Mouse (Mus musculus) forebrain, embryonic 13.5 days (tissue): ENCODE results near the gene Tnr. TPM values are rescaled to one million over a fixed set of nuclear protein-coding genes. Genes with fewer than 3 reads are reported as not detected.

Source experiments
- ATAC-seq: fragments of 200-750 bp; cut with Nextera tagmentation; 2 replicates; pipeline ENCODE4 v1.8.0; 2017
- H3K27ac ChIP-seq: fragments of 300-500 bp; sonication (generic); 2 replicates; pipeline ENCODE4 v1.5.1; 2015; ENCODE audit warnings: inconsistent platforms, mild to moderate bottlenecking, moderate library complexity
- H3K27me3 ChIP-seq: fragments of 300-500 bp; sonication (generic); 2 replicates; pipeline ENCODE4 v1.6.1; 2015; ENCODE audit warnings: mild to moderate bottlenecking, inconsistent platforms
- H3K36me3 ChIP-seq: fragments of 300-500 bp; sonication (generic); 2 replicates; pipeline ENCODE4 v1.6.1; 2015; ENCODE audit warnings: mild to moderate bottlenecking, inconsistent platforms; ENCODE audit not compliant: poor library complexity, severe bottlenecking
- H3K4me1 ChIP-seq: fragments of 300-500 bp; sonication (generic); 2 replicates; pipeline ENCODE4 v1.6.1; 2015; ENCODE audit warnings: inconsistent platforms
- H3K4me2 ChIP-seq: fragments of 300-500 bp; sonication (generic); 2 replicates; pipeline ENCODE4 v1.6.1; 2015; ENCODE audit warnings: inconsistent platforms, mild to moderate bottlenecking, moderate library complexity
- H3K4me3 ChIP-seq: fragments of 300-500 bp; sonication (generic); 2 replicates; pipeline ENCODE4 v1.5.1; 2015; ENCODE audit warnings: mild to moderate bottlenecking, inconsistent platforms
- H3K9ac ChIP-seq: fragments of 300-500 bp; sonication (generic); 2 replicates; pipeline ENCODE4 v1.6.1; 2015; ENCODE audit warnings: mild to moderate bottlenecking, inconsistent platforms
- H3K9me3 ChIP-seq: fragments of 300-500 bp; sonication (generic); replicated peaks from 2 replicates; pipeline ENCODE4 v1.6.1; 2016; ENCODE audit warnings: inconsistent platforms
- WGBS: fragments of 180-500 bp; shearing (Covaris S2); methylation state at CpG from one replicate; pipeline ENCODE4 v1.1.7; 2015; 5-methylcytosine and 5-hydroxymethylcytosine counted together
- polyA plus RNA-seq: library from polyadenylated mRNA; unstranded; fragments of >200 nt; fragmentation: Nextera tagmentation; extraction: Ambion mirVana; gene quantifications from 2 replicates; pipeline ENCODE4 v1.2.1, GENCODE M21; 2015

Tnr gene
- polyA plus RNA-seq, 1 experiment from 2014 or later: 1.6 TPM

DNA sequence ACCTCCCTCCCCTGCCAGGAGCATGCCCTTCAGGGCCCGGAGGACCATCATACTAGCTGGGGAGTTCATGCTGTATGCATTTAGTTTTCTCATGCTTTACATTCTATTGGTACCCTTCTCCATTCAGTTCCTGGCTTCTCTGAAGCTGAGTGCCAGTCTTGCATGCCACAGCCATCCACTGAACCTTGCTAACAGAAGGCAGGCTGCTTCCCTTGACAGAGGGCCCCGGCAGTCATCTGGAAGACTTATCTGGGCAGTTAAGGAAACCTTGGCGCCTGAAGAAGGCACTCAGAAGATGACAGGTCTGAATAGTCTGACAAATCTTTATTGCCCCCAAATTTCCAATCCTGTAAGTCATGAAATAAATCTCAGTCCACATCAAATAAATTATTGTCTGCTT is 131.7 kb downstream of the Tnr start:
- WGBS: 83% methylated on average over 3 of the region's 3 CpGs
- no peaks in the 10 kb centered on the region for H3K27me3 ChIP-seq

DNA sequence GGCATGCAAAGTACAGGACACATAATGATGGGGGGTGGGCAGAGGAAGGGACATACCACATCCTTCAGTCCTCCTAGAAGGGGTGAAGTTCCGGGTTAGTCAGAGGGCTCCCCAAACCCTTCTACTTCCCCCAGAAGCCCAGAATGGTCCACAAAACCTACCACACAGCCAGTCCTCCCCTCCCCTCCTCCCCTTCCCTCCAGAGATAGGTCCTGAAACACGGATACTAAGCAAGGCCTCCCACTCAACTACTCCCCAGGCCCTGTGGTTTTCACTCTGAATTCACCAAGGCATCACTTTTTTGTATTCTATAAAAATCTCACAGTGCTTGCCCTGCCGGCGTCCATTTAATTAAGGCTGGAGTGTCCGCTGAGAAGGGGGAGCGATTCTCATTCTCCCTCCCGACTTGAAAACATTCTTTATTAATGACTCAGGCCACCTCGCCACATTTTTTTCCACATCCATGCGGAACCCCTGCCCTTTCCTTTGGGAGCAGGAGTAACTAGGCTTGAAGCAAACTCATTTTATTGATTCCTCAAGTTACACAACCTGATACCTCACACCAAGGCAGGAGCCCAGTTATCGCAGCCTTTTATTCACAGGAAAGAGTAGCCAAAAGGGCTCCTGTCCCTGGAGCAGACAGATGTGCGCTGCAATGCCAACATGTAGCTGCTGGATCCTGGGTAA is 134.4 kb downstream of the Tnr start:
- Histone ChIP-seq H3K36me3 (no peaks in the 10 kb centered on the region), H3K9ac (no peak overlapping the region), H3K9me3 (no peaks in the 10 kb centered on the region), H3K4me2 (no peak overlapping the region), H3K27ac (no peak overlapping the region), H3K4me1 (peaks cover 25% of the 10 kb centered on the region), H3K4me3 (no peak overlapping the region), H3K27me3 (no peaks in the 10 kb centered on the region)
- ATAC-seq: no peak
- 16% methylated on average over 11 of the region's 11 CpGs for WGBS

More for the DNA sequence above, 131.7 kb downstream of the Tnr start:
- Histone ChIP-seq H3K27ac (no peak overlapping the region), H3K4me2 (no peak overlapping the region), H3K9me3 (no peaks in the 10 kb centered on the region), H3K9ac (no peak overlapping the region), H3K4me3 (no peak overlapping the region), H3K4me1 (peaks cover 20% of the 10 kb centered on the region), H3K36me3 (no peaks in the 10 kb centered on the region)
- no peak for ATAC-seq

DNA sequence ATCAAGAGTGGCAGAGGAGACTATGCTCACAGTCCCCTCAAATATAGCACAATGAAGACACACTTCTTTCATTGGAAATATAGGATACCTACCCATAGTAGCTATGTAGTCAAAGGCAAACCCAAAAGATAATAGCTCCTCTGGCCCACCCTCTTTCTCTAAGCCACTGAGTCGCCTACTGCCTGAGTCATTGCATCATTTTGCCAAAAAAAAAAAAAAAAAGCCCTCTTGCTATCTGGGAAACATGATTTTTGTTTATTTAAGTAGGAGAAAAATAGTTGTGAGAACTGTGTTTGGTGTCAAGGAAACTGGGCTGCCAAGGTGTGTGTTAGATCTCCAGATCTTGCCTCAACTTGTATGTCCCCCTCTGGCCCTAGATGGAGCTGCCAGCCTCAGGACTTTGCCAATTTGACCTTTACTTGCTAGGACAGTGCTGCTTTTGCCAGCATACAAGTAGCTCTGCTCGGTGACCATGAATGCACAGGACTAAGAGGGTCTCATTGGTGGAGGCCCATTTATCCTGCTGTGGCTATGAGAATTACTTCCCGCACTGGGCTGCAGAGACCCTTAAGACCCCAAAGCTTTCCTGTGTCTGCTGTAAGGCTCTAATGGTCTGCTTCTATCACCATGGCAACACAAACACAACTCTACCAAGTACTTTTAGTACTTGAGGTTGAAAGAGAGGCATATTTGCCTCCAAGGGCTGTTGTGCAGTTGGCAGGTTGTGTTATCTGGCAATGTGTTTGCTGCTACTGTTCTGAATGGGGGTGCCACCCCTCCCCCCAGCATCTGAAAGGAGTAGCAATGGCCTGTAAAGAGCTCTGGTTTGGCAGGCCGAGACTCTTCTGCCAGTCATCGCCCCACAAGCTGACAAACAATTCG is 137.3 kb downstream of the Tnr start:
- Histone ChIP-seq H3K9ac (no peak overlapping the region), H3K4me1 (peaks cover 28% of the 10 kb centered on the region), H3K27ac (no peak overlapping the region), H3K36me3 (no peaks in the 10 kb centered on the region), H3K9me3 (no peaks in the 10 kb centered on the region), H3K4me3 (no peak overlapping the region), H3K4me2 (no peak overlapping the region), H3K27me3 (no peaks in the 10 kb centered on the region)
- WGBS: 38% methylated on average over 6 of the region's 6 CpGs
- ATAC-seq: peak; percentile 76

DNA sequence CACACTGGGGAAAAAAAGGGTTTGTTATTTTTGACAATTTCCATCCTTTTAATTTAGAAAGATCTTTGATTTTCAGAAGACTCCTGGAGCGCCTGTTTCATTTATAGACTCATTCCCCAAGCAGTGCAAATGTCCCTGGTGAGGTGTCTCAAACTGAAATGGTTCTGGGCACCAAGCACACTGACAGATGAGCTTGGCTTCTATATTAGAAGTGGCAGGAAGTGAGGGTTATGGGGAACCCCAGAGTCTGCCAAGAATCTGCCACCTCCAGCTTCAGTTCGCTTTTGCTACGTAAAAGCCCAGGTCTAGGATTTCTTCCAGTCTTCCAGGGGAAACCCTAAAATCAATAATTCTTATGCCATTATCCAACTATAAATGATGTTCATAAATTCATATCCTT is 140.9 kb downstream of the Tnr start:
- 87% methylated on average over 3 of the region's 3 CpGs for WGBS
- Histone ChIP-seq H3K27me3 (no peaks in the 10 kb centered on the region), H3K4me3 (no peak overlapping the region), H3K27ac (no peak overlapping the region), H3K4me1 (peaks cover 12% of the 10 kb centered on the region), H3K9ac (no peak overlapping the region), H3K9me3 (no peaks in the 10 kb centered on the region), H3K4me2 (no peak overlapping the region), H3K36me3 (no peaks in the 10 kb centered on the region)
- no peak for ATAC-seq

DNA sequence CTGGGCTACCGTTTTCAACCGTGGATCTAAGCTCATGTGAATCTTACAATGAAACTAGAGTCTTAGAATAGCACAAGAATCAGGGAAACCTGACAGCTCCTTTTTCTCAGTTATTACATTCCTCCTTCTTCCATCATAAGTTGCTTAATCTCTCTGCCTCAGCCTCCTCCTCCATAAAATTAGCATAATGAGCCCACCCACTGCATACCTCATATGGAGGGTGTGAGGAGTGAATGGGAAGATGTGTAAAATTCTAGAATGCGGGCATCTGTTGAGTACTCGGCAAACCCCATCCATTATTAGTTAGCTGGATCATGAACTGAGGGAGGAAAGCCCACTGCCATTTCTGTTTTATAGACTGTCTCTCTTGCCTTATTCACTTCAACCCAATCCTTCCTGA is 141.4 kb downstream of the Tnr start:
- H3K27me3 ChIP-seq: no peaks in the 10 kb centered on the region
- no peaks in the 10 kb centered on the region for H3K36me3 ChIP-seq
- H3K27ac ChIP-seq: no peak overlapping the region
- peak; percentile 44; the same call in 1 of the 2 replicates for ATAC-seq
- 86% methylated on average over 4 of the region's 4 CpGs for WGBS
- H3K4me2 ChIP-seq: no peak overlapping the region
- H3K9me3 ChIP-seq: no peaks in the 10 kb centered on the region
- no peak overlapping the region for H3K4me3 ChIP-seq
- H3K4me1 ChIP-seq: peaks cover 12% of the 10 kb centered on the region
- no peak overlapping the region for H3K9ac ChIP-seq

DNA sequence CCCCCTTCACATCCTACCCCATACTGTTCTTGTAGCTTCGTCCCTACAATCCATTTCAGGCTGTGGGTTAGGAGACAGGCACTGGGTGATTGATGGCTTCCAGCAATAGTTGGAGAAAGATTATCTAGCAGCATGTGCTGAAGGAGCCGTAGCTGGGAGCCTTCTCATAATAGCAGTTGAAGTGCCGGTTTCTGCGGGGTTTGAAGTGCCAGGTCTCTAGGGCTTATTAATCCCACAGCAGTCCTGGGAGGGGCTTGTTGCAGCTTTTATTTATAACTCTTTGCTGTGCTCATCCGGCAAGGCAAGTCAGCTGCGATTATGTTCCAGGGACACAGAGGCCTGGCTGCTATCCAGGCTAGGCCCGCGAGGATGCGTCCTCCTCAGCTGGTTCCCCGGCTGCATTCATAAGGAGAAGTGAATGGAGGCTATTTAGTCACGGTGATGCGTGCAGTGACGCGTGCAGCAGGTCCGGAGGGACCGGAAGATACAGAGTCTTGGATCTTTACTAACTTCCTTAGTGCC is 147.1 kb downstream of the Tnr start:
- peak; percentile 83 for ATAC-seq
- Histone ChIP-seq H3K4me3 (peak overlapping the region; percentile 10; the same call in 1 of the 2 replicates), H3K36me3 (no peaks in the 10 kb centered on the region), H3K27ac (peak overlapping the region; percentile 59), H3K9ac (no peak overlapping the region; the same call in 1 of the 2 replicates), H3K4me1 (peaks cover 13% of the 10 kb centered on the region), H3K9me3 (no peaks in the 10 kb centered on the region), H3K27me3 (no peaks in the 10 kb centered on the region), H3K4me2 (peak overlapping the region; percentile 45)
- WGBS: 9% methylated on average over 16 of the region's 16 CpGs

DNA sequence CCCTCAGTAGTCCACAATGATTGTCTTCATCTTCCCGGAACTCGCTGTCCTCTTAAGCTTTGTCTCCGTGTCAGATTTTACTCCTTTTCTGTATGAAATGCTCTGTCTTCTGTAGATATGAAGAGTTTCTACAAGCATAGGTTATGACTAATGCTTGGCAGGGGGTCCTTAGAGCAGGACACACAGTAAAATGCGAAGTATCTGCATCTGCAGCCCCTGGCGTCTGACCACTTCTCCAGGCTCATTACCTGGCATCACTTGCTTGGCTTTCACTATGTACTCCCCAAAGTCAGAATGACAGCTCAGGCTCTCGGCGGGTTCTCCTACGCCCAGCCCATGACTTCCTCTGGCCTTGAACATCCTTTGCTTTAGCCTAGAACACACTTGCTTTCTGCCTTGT is 147.6 kb downstream of the Tnr start:
- H3K4me2 ChIP-seq: peak overlapping the region; percentile 45

DNA sequence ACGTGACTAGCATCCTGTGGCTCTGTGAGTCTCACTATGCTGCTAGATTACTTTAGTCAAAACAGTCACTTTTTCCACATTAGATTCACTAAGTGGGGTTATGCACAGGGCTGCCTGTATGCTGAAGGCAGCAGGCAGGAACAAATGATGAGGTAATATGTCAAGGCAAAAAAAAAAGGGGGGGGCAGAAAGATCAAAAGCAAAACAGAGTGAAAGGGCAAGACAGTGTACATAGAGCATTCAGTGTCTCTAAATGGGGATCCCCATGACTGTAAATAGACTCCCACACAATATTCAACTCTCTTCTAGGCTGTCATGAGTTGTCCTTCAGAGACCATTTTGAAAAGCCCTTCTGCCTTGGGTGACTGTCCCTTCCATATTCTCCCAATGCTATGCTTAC is 150.7 kb downstream of the Tnr start:
- no peak overlapping the region for H3K4me3 ChIP-seq
- H3K9ac ChIP-seq: no peak overlapping the region
- H3K9me3 ChIP-seq: no peaks in the 10 kb centered on the region
- 63% methylated on average over 1 of the region's 1 CpGs for WGBS
- H3K27me3 ChIP-seq: no peaks in the 10 kb centered on the region
- H3K27ac ChIP-seq: no peak overlapping the region
- H3K36me3 ChIP-seq: no peaks in the 10 kb centered on the region
- H3K4me1 ChIP-seq: peaks cover 19% of the 10 kb centered on the region
- no peak overlapping the region for H3K4me2 ChIP-seq
- no peak for ATAC-seq

More for the DNA sequence above, 147.6 kb downstream of the Tnr start:
- Histone ChIP-seq H3K9me3 (no peaks in the 10 kb centered on the region), H3K36me3 (no peaks in the 10 kb centered on the region), H3K4me1 (peaks cover 13% of the 10 kb centered on the region), H3K4me3 (no peak overlapping the region), H3K9ac (no peak overlapping the region), H3K27me3 (no peaks in the 10 kb centered on the region), H3K27ac (peak overlapping the region; percentile 59)
- peak; percentile 5; the same call in 1 of the 2 replicates for ATAC-seq
- 82% methylated on average over 8 of the region's 8 CpGs for WGBS

DNA sequence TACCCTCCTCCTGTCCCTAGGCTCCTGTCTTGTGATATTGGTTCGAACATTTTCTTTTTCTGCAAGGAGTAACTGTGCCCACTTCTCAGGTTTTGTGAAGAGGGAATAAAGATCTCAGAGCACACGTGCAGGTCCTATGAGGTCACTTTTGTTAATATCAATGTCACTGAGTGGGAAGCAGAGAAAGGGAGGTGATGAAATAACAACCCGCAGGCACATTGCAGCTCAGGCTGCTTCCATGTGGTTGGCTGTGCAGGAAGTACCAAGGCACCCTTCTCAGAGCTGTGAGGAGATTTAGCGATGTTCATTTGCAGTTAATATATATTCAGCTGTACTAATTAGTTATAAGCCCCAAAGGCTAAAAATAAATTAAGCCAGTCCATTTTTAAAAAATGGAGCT is 151.9 kb downstream of the Tnr start:
- H3K4me2 ChIP-seq: no peak overlapping the region
- H3K27ac ChIP-seq: no peak overlapping the region
- no peaks in the 10 kb centered on the region for H3K27me3 ChIP-seq
- WGBS: 72% methylated on average over 4 of the region's 4 CpGs
- peaks cover 13% of the 10 kb centered on the region for H3K4me1 ChIP-seq
- ATAC-seq: no peak
- no peak overlapping the region for H3K4me3 ChIP-seq
- H3K36me3 ChIP-seq: no peaks in the 10 kb centered on the region
- H3K9ac ChIP-seq: no peak overlapping the region
- no peaks in the 10 kb centered on the region for H3K9me3 ChIP-seq

DNA sequence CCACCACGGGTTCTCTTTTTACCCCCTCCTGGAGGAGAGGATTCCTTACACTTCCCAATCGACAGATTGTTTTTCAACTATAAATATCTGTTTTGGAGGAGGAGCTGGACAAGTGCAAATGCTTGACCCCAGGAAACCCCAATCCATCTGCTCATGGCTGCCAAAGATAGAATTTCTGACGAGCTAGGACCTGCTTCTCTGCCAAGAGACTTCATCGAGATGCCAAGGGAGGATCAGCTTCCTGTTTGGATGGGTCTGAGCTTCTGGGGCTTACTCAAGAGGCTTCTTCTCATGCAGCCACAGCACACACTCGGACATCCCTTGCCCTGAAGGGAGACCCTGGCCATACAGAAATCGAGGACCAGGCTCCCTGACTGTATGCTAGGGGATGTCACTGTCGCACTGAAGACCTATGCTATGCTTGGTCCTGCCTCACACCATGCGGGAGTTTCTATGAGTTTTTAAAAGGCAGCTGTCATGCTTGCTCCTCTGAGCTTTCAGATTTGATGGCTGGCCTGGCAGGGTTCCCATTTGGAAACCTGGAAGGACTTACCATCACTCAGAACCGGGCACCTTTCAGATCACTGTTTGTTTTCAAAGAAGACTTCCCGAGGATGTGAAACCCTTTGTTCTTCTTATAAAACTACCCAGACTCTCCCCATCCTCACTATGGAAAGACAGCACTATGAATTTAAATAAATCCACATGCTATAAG is 154.8 kb downstream of the Tnr start:
- Histone ChIP-seq H3K36me3 (no peaks in the 10 kb centered on the region), H3K4me2 (no peak overlapping the region), H3K4me1 (peaks cover 5% of the 10 kb centered on the region; the same call in 1 of the 2 replicates), H3K27ac (no peak overlapping the region), H3K9ac (no peak overlapping the region), H3K4me3 (no peak overlapping the region), H3K27me3 (no peaks in the 10 kb centered on the region), H3K9me3 (no peaks in the 10 kb centered on the region)
- WGBS: 69% methylated on average over 10 of the region's 10 CpGs
- ATAC-seq: no peak

DNA sequence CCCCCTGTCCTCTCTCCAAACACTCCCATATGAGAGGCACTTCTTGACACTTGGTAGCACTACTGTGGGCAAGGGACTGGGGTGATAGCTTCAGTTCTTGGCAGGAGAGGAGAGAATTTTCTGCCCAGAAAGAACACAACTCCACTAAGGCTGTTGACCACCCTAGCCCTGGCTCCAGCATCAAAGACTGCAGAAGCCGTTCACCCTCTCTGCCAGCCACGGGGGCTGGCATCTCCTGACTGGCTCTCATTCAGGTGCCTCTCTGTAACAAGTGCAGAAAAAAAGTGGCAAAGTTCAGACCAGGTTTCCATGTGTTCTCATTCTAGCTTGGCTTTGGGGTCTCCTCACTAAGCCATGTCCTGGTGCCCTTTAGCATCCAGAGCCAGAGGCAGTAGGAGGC is 157.7 kb downstream of the Tnr start:
- H3K4me1 ChIP-seq: peaks cover 14% of the 10 kb centered on the region
- no peak overlapping the region for H3K9ac ChIP-seq
- no peak for ATAC-seq
- no peaks in the 10 kb centered on the region for H3K9me3 ChIP-seq
- no peaks in the 10 kb centered on the region for H3K27me3 ChIP-seq
- WGBS: 72% methylated on average over 2 of the region's 2 CpGs
- H3K4me2 ChIP-seq: no peak overlapping the region
- no peak overlapping the region for H3K27ac ChIP-seq
- H3K4me3 ChIP-seq: no peak overlapping the region
- no peaks in the 10 kb centered on the region for H3K36me3 ChIP-seq
